Mouse (Mus musculus) retina, embryonic 14.5 days (tissue): ENCODE data around the gene Rgl2.
"Not testable (repeated sequence)": the region's sequence is repeated elsewhere in the genome, so short reads cannot be mapped to it uniquely, and the experiment has no call there.

Source experiments
- DNase-seq: peaks from one replicate; pipeline ENCODE4 v3.0.0-alpha.2; 2015; ENCODE audit warnings: low spot score

Rgl2 gene

GRCm38 (mm10) chr17:33948905-33949537 lies 19.7 kb downstream of the Rgl2 start:
- DNase-seq: no peak

- DNase-seq: no peak
Measured at GRCm38 (mm10) chr17:33950131-33950625, 20.8 kb downstream of the Rgl2 start.

DNA sequence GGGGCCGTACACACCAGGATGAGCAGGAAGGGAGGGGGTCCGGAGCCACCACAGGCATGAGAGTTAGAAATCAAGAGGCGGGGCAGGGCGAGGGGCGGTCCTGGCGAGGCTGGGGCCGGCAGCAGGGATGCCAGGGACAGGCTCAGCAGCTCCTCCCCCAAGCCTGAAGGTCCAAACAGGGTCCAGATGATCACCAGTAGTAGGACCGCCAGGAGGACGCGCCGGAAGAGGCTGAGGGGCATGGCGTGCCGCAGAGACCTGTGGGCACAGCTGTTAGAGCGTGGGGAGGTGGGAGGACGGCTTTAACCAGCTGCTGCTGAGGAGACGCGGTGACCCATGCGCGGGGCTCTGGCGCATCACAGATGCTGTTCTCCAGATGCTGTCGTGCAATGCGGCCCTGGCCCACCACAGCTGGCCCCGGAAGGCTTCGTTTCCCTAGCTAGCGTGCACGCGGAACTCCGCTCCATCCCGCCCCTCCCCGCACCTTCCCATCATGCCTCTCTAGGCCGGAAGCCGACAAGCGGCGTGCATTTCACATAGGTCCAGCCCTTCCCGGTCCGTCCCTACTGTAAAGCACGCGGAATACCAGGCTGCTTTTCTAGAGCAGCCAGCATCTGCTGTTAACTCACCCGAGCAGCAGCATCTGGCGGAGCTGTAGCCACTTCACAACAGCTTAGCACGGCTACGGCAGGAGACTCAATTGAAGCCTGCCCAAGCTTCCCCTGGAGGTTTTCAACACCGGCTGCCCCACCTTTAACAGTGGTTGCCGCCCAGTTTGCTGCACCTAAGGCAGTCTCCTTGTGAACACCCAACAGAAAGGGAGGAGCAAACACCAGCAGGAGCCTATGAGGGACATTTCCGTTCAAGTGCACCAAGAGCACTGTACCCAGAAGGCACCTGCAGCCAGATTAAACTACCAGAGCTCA lies 21.9 kb downstream of the Rgl2 start, which contains the start of gene B3galt4:
Gene B3galt4 (minus strand): TSS at position 468 of the 926 bp plus-strand sequence.
- peak; percentile 89 for DNase-seq

DNA sequence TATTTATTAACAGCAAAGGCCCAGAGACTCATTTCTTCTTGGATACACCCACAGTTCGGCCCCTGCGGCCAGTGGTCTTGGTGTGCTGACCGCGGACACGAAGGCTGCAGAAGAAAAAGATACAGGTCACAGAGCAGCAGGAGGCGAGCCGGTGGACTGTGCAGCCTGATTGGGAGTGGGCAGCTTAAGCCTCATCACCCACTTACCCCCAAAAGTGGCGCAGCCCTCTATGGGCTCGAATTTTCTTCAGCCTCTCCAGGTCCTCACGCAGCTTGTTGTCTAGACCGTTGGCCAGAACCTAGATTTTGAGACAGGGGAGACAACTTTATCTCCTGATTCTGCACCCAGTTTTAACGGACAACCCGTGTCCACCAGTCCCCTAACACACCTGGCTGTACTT lies 22.7 kb downstream of the Rgl2 start:
- DNase-seq: not testable (repeated sequence)

DNA sequence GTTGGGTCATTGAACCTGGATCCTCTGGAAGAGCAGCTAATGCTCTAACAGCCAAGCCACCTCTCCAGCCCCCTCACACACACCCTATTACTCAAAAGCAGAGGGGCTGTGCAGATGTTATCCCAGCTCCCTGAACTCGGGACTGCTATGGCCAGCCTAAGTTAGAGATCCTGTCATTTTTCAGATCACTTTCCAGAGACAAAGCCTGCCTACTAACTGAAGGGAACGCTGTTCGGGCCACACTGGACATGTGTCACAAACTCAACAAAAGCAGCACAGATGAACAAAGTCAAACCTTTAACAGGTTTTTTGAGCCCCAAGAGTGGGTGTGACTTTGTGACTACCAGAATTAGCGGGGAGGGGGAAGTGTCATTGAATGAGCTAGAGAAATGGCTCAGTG lies 23.5 kb downstream of the Rgl2 start:
- DNase-seq: no peak

- no peak for DNase-seq
Measured at GRCm38 (mm10) chr17:33953310-33953709, 24.0 kb downstream of the Rgl2 start.

DNA sequence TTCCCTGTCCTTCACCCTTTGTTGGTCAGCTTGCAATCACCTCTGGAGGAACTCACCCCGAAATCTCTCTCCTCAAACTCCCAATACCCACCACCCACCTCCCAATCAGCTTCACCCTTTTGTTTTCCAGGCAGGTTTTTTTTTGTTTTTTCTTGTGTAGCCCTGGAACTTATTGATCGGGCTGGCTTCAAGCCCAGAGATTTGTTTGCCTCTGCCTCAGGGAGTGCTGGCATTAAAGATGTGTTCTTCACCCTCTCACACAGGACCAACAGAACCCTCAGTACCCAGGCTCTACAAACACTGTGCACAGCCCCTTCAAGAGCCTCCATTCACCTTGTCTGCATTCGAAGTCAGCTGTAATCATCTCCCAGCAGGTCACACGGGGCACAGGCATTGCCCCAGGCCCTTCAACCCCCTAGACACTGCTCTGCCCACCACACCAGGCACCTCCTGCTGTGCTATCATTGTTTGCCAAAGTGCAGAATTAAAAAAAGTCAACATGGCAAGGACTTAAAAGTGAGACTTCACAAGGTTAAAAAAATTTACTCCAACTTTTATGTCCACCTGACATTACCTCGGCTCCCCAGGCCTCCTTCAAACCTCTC lies 24.7 kb downstream of the Rgl2 start:
- no peak for DNase-seq

DNA sequence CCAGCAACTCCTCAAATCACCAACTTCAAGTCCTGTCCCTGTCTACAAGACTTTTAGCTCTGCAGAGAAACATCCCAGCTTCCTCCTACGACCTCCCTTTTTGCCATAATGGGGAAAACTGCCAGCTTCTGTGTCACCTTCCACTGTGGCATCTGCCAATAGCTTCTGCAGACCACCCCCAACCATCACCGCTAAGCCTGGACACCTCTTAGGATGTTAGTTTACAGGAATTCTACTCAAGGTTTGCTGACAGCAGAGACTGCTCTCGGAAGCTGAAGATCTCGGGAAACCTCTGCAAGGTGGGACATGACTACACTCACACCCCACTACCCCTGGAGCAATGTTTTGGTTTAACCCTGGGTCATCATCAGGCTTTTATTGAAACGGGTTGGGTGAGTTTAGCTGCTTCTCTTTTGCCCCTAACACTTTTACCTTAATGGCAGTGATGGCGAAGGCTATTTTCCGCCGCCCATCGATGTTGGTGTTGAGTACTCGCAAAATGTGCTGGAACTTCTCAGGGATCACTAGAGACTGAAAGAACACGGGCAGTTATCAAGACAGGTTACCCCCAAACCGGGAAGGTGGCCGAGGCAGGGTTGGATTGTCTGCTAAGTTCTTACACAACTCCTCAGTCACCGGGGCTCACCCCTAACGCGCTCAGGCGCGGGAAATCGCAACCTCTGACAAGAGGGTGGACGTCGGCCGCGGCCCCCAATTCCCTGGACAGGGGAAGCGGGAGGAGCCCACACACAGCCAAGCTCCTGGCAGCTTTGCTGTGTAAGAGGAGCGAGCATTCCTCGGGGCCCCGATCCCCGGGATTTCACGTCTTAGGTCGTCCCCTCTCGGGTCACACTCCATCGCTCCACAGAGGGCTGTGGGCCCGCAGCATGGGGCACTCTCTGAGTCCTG lies 25.6 kb downstream of the Rgl2 start:
- no peak for DNase-seq

DNA sequence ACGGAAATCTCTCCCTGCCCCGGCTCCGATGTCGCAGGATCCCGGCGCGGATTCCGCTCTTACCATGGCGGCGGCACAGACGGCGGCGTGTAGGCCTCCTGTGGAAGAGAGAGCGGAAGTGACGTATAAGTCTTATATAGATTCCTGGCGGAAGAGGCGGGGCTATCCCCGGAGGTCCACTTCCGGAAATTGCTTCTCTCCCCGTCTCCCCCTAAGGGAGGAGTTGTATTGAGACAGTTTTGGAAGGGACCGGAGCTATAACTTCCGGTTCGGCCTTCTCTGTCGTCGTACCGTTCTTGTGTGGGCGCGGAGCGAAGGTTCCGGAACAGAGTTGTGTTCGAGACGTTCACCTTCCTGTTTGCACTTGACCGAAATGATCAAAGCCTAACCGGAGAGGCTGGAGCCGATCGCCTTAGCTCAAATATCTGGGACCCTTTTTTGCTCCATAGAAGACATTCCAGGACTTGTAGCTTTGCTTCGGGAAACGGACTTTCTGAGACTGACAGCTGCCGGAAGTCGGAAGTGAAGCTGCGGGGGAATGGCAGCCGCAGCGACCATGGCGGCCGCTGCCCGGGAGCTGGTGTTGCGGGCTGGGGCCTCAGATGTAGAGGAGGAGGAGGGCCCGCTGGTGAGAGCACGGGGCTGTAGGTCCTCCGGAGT lies 26.3 kb downstream of the Rgl2 start, which contains the start of the genes Vps52 and Rps18:
Gene Vps52 (plus strand): TSS at position 258 of the 660 bp plus-strand sequence.
Gene Rps18 (minus strand): TSS at position 447 of the 660 bp plus-strand sequence.
- DNase-seq: peak; percentile 99

DNA sequence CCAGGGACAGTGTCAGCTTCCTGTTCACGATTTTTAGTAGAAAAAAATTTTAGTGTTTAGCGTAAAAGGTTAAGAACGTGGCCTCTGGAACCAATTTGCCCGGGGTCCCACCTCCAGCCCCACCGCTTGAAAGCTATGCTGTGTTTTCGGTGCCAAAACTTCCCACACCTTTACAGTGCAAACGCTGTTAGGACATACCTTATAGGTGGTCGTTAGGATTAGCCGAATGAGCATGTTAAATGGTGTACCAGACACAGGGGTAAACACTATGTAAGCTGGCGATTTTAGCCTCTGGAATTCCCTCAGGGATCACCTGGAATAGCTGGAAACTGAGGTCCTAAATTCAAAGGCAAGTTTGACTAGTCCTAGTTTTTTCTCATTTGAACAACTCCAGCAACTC lies 27.0 kb downstream of the Rgl2 start:
- DNase-seq: no peak

DNA sequence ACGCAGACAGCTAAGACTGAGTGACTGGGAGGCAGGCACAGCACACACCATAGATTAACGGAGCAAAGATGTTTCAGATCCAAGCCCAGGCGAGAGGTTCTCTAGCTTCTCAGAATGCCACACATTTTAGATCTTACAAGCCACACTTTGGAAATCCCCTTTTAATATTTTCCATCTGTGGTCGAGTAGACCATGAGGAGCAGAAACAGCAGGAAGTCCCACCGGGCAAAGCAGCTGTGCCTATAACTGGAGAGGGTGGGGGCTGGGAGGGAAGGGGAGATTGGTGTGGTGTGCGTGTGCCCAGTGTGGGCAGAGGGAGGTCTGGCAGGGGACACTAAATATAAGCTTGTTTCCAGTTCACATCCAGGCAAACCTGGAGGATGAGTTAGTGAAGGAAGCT lies 28.1 kb downstream of the Rgl2 start:
- DNase-seq: no peak

GRCm38 (mm10) chr17:33958451-33958850 lies 29.1 kb downstream of the Rgl2 start:
- DNase-seq: no peak

- no peak for DNase-seq
Measured at GRCm38 (mm10) chr17:33959135-33959534, 29.8 kb downstream of the Rgl2 start.

- no peak for DNase-seq
Measured at GRCm38 (mm10) chr17:33959948-33960347, 30.6 kb downstream of the Rgl2 start.

GRCm38 (mm10) chr17:33962876-33963275 lies 33.5 kb downstream of the Rgl2 start:
- DNase-seq: no peak

DNA sequence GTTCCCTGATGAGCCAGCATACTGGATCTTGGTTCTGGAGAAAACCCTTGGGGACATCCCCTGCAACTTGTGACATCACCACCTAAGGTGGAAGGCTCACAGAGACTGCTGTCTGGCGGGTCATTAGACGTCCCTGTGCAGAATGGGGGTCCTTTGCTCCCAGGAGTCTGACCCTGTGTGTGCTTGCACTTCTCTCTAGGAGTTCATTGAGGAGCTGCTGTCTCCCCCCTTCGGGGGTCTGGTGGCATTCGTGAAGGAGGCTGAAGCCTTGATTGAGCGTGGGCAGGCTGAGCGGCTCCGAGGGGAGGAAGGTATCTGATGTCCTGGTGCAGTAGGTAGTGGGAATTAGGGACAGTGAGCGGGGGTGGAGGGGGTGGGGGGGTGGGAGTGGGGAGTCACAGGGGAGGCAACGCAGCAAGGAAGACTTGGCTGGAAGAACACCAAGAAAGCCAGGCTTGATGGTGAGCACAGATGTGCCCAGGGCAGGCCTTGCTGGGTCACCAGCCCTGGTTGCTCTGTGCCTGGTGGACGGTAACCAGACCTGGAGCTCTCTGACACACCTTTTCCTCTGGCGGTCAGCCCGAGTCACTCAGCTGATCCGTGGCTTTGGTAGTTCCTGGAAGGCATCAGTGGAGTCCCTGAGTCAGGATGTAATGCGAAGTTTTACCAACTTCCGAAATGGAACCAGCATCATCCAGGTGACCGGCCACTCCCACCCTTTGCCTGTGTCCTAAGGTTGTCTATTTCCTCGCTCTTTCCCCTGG lies 35.9 kb downstream of the Rgl2 start:
- no peak for DNase-seq

DNA sequence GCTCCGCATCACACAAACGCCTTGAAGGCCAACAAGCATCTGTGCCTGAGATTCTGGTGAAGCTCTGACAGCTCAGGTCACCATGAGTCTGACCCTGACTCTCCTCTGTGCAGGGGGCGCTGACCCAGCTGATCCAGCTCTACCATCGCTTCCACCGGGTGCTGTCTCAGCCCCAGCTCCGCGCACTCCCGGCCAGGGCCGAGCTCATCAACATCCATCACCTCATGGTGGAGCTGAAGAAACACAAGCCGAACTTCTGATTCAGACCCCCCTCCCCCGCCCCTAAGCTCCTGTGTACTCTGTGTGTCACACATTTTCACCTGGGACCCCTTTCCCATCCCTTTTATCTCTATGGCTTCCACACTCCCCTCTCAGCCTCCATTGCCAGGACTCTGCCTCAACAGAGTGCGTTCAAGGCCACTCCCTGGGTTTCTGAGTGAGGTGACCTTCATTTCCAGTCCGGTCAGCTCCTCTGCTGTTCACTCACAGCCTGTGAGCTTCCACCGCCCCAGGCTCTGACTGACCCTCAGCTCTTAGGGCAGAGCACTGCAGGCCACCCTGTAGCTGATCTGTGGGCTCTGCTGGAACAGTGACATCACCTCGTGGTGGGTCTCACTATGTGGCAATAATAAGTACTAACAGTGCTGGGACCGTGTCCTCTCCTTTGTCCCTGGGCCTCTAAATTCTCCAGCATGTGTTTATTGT lies 36.7 kb downstream of the Rgl2 start:
- DNase-seq: no peak

- DNase-seq: peak; percentile 89
Measured at GRCm38 (mm10) chr17:33968489-33968888, 39.1 kb downstream of the Rgl2 start.

- peak; percentile 62 for DNase-seq
Measured at GRCm38 (mm10) chr17:33968927-33969326, 39.6 kb downstream of the Rgl2 start.
